Mouse (Mus musculus) left cerebral cortex, adult 18-20 months (tissue): Measurements from ENCODE around the gene Olr1. TPM values are rescaled to one million over a fixed set of nuclear protein-coding genes. Genes with fewer than 3 reads are reported as not detected.
A peak's percentile ranks its signal among the peaks of the same experiment; 100 is the strongest.
"Not testable (repeated sequence)": the region's sequence is repeated elsewhere in the genome, so short reads cannot be mapped to it uniquely, and the experiment has no call there.

ENCODE experiments used
- DNase-seq, 2 experiments: peaks; one replicate each; pipeline ENCODE4 v3.0.0; 2021 to 2022; ENCODE audit warnings: low spot score in 2 of 2, mixed read lengths in 1 of 2
- total RNA-seq, 2 experiments: library from RNA; stranded (reverse); gene quantifications; 2 replicates each; pipeline ENCODE4 v1.2.3; 2021

Gene Olr1
- total RNA-seq, 2 experiments from 2014 or later = not detected

DNA sequence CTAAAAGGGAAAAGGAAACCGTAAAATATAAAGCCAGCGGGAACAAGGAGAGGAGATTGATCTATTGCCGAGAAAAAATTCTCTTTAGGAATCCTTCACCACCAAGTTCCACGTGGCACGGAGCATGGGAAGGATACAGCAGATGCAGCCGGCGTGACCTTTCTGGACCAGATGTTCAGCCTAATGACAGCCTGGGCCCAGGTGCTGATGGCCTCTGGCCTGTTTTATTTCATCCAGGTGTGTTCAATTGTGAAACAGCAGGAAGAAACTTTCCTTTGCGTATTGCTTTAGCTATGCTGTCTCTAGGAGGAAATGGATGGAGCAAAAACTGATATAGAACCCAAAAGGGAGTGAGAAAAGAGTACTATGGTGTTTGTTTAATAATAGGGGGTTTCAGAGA lies 5.9 kb upstream of the Olr1 start:
- DNase-seq = no peak

- DNase-seq = no peak
Measured at GRCm38 (mm10) chr6:129512367-129512766, 5.4 kb upstream of the Olr1 start, which contains the start of gene Tmem52b. Gene Tmem52b (plus strand): TSS chr6:129512555.

- no peak for DNase-seq
Measured at GRCm38 (mm10) chr6:129510120-129510911, 3.4 kb upstream of the Olr1 start.

- no peak for DNase-seq
Measured at GRCm38 (mm10) chr6:129503471-129503870, 3.5 kb downstream of the Olr1 start.

- not testable (repeated sequence) for DNase-seq
Measured at GRCm38 (mm10) chr6:129499516-129499915, 7.4 kb downstream of the Olr1 start.

- DNase-seq = no peak
Measured at GRCm38 (mm10) chr6:129497345-129498218, 9.4 kb downstream of the Olr1 start.

DNA sequence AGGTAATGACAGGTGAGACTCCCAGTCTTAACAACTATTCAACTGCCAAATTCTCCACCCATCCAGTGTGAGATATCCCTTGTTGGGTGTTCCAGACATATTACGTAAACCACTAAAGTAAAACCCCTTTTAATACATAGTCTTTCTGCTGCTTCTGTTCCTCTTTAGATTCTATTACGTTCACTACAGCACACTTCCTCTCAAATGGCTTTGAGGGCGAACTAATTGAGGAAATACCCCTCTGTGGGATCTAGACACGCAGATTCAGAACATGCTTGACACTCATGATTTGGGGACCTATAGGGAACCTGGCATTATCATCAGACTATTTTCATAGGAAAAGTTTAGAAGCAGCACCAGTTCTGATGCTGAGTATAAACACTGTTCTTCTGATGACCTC lies 12.0 kb downstream of the Olr1 start:
- no peak for DNase-seq

DNA sequence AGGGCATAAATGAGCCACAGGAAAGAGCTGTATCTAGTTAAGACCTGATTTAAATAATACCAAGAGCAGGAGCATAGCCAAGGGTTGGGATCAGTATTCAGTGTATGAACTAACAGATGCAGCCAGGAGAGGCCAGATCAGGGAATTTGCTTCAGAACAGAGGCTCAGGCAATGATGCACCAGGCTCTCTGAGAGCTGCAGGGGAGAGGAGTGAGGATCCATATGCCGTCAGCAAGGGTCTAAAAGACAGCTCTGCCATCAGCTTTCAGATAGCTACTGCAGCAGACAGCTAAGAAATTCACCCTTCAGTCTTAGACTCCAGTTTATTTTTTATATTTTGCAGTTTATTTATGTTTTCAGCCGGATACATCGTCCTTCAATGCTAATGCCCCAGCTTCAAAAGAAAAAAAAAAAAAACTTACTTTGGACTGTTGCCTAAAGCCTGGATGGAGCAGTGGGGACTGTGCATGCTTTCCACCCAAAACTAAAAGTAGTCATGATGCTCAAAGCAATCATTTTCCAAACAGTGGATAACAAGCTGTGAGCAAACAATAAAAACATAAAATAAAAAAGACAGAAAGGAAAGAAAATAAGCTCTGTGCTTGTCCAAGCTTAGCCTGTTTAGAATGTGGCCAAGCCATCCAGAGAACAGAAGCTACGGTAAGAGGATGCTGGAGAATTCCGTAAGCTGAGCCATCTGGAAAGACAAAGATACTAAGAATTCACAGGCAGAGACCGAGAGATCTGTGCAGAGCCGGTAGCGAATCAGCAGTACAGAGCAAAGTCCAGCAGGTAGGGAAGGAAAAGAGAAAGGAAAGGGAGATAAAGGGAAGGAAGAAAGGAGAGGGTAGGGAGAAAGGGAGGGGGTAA lies 26.6 kb downstream of the Olr1 start:
- peak in 1 of 2 experiments; percentile 7 for DNase-seq

DNA sequence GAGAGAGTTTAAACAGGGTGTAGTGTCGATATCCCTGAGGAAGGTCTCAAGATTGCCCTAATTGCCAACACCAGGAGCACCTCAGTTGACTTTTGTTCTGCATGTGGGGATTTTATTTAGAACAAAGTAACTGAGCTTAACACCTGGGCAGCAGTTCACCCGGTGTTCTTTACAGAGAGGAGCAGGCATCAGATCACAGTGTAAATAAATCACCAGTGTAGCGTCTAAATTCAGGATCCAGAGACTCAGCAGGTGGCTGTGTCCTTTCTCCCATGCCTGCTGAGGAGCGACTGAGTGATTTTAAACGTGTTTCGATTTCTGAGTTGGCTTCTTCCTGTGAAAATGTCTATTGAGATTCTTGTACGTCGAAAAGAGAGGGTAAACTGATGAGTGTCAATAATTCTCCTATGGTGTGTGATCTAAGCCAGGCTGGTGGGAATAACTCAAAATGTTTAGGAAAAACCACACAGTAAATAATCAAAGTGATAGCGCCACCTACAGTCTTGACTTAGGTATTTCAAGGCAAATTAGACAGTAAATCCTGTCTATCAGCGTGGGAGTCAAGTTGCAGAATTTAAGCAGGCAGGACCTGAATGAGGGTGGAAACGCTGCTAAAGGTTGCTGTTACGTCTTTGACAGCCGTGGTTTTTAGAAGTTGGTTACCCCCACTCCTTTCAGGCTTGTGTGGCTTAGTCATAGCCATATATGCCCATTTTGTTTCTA lies 30.4 kb downstream of the Olr1 start:
- peak in 1 of 2 experiments; percentile 5 for DNase-seq

GRCm38 (mm10) chr6:129472627-129473026 lies 34.3 kb downstream of the Olr1 start:
- DNase-seq = no peak

GRCm38 (mm10) chr6:129471386-129471785 lies 35.6 kb downstream of the Olr1 start:
- DNase-seq = no peak

DNA sequence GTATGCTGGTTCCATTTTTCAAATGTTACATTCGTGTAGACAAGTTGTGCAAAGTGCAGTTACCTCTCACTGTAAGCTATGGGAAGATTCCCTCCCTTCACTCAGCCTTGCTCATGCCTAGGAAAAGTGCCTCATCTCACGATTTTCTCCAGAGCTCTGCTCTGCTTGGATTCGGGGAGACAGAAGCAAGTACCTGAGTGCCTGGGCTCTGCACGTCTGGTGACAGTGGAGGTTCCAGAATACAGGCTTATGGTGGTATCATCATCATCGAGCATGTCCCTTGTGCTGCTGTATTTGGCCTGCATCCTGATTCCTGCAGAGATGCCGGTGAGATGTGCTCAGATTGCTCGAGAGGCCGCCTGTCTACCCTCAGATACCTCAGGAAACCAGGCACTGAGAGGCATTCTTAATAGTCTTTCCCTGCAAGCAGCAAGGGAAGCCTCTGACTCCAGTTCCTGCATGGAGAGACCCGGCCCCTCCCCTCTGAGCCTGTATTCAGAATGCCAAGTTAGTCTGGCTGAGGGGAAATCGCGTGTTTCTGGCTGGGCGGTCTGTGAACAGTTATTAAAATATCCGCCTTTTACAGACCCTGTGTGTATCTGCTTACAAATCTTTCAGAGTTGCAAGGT lies 55.4 kb downstream of the Olr1 start, which contains the start of gene Clec1a:
Gene Clec1a (minus strand): TSS at position 590 of the 629 bp plus-strand sequence.
- no peak for DNase-seq

GRCm38 (mm10) chr6:129449743-129450142 lies 57.2 kb downstream of the Olr1 start:
- DNase-seq = no peak

DNA sequence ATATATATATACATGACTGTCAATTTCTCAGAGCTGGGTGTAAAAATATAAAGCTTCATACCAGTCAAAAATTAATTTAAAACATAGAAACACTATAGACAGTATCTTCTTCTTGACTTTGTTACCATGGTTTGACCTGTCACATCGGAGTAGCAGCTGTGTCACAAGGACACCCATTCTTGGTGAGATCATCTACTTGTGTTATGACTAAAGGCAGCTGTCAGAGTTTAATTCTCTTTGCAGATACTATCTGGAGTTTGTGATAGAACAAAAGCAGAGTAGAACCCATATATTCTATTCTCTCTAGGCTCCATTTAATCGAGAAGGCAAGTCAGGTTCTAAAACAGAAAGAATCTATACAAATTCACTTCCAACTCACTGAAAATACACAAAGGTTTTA lies 68.9 kb downstream of the Olr1 start:
- no peak for DNase-seq

- DNase-seq = no peak
Measured at GRCm38 (mm10) chr6:129436025-129436424, 70.9 kb downstream of the Olr1 start.

Other genes with a start within 250 kb of the Olr1 start
- not detected for gene Cd69, start 231.7 kb downstream of the Olr1 start, total RNA-seq
- gene 4922502D21Rik, start 175.4 kb downstream of the Olr1 start, total RNA-seq = not detected
- gene Clec12a, start 164.5 kb downstream of the Olr1 start, total RNA-seq = under 1 TPM; 0.23 to 0.28 TPM
- not detected for gene Clec12b, start 121.3 kb downstream of the Olr1 start, total RNA-seq
- gene Clec1b, start 109.9 kb downstream of the Olr1 start, total RNA-seq = under 1 TPM in 1 of 2 experiments, not detected in 1; 0.72 TPM
- not detected for gene Clec9a, start 98.3 kb downstream of the Olr1 start, total RNA-seq
- 1 to 10 TPM; 1.0 to 1.2 TPM for gene Clec1a, start 55.2 kb downstream of the Olr1 start, total RNA-seq
- gene Tmem52b, start 5.4 kb upstream of the Olr1 start, total RNA-seq = not detected
- 100 to 1,000 TPM; 814 to 828 TPM for gene Gabarapl1, start 26.0 kb upstream of the Olr1 start, total RNA-seq
- gene Klre1, start 70.7 kb upstream of the Olr1 start, total RNA-seq = not detected
- gene Klrd1, start 84.6 kb upstream of the Olr1 start, total RNA-seq = not detected
- not detected for gene Klrk1, start 116.7 kb upstream of the Olr1 start, total RNA-seq
- gene Klrc3, start 136.2 kb upstream of the Olr1 start, total RNA-seq = not detected
- not detected for gene Klrc2, start 153.5 kb upstream of the Olr1 start, total RNA-seq
- gene Klrc1, start 171.8 kb upstream of the Olr1 start, total RNA-seq = not detected
- gene Klri1, start 210.0 kb upstream of the Olr1 start, total RNA-seq = not detected
- not detected for gene Klri2, start 233.3 kb upstream of the Olr1 start, total RNA-seq